Mouse (Mus musculus): ENCODE data around the gene Grin3a. TPM values are rescaled to one million over a fixed set of nuclear protein-coding genes. Genes with fewer than 3 reads are reported as not detected.

The Grin3a gene
- 7.5 and 7.7 TPM in 2 replicates for polyA plus RNA-seq (2015; fragmentation: Nextera tagmentation; extraction: Ambion mirVana)

- ATAC-seq (replicated peaks), result peak; percentile 98
- H3K9me3 ChIP-seq, result no peaks in the 10 kb centered on the region
- WGBS, result under 1% methylated on average over 25 of the region's 25 CpGs
- H3K4me3 ChIP-seq, result peak within 1 kb of the TSS; percentile 73
- peaks cover 19% of the 10 kb centered on the region for H3K4me1 ChIP-seq
- 0 out of 2 replicates have a peak within 1 kb of the TSS, but pooled peaks have one; percentile 15 for H3K27ac ChIP-seq (replicated peaks)
- H3K36me3 ChIP-seq, result no peaks in the 10 kb centered on the region
- H3K9ac ChIP-seq (replicated peaks), result peak within 1 kb of the TSS; percentile 66
- H3K27me3 ChIP-seq, result peaks cover 19% of the 10 kb centered on the region; the same call in 1 of the 2 replicates
- H3K4me2 ChIP-seq (replicated peaks), result peak within 1 kb of the TSS; percentile 100
Measured at GRCm38 (mm10) chr4:49845612-49845985, at the start of gene Grin3a. Grin3a (minus strand) TSS chr4:49845744.

- ATAC-seq (replicated peaks), result 0 out of 2 replicates have a peak, but pooled peaks have one; percentile 23
- 0 out of 2 replicates have a peak, but pooled peaks cover 4% of the 10 kb centered on the region for H3K4me1 ChIP-seq
- H3K9me3 ChIP-seq, result no peaks in the 10 kb centered on the region
- H3K4me2 ChIP-seq (replicated peaks), result no peak overlapping the region
- 12% methylated on average over 4 of the region's 4 CpGs for WGBS
- no peaks in the 10 kb centered on the region for H3K27me3 ChIP-seq
- no peak overlapping the region for H3K27ac ChIP-seq (replicated peaks)
- H3K9ac ChIP-seq (replicated peaks), result no peak overlapping the region
- H3K4me3 ChIP-seq, result no peak overlapping the region
- H3K36me3 ChIP-seq, result no peaks in the 10 kb centered on the region
Measured at GRCm38 (mm10) chr4:49891835-49892301, 46.3 kb upstream of the Grin3a start.

- no peak for ATAC-seq (replicated peaks)
- Histone ChIP-seq H3K4me2 (replicated peaks) (no peak overlapping the region), H3K9ac (replicated peaks) (no peak overlapping the region), H3K9me3 (no peaks in the 10 kb centered on the region), H3K27ac (replicated peaks) (no peak overlapping the region), H3K4me3 (no peak overlapping the region), H3K27me3 (no peaks in the 10 kb centered on the region), H3K36me3 (no peaks in the 10 kb centered on the region), H3K4me1 (no peaks in the 10 kb centered on the region)
- 79% methylated on average over 3 of the region's 3 CpGs for WGBS
Measured at GRCm38 (mm10) chr4:49877084-49877483, 31.5 kb upstream of the Grin3a start.

- no peaks in the 10 kb centered on the region for H3K27me3 ChIP-seq
- H3K9me3 ChIP-seq, result no peaks in the 10 kb centered on the region
- H3K4me3 ChIP-seq, result no peak overlapping the region
- ATAC-seq (replicated peaks), result no peak
- 96% methylated on average over 2 of the region's 2 CpGs for WGBS
- H3K4me2 ChIP-seq (replicated peaks), result no peak overlapping the region
- H3K9ac ChIP-seq (replicated peaks), result no peak overlapping the region
- H3K27ac ChIP-seq (replicated peaks), result no peak overlapping the region
- no peaks in the 10 kb centered on the region for H3K4me1 ChIP-seq
- H3K36me3 ChIP-seq, result no peaks in the 10 kb centered on the region
Measured at GRCm38 (mm10) chr4:49860611-49861010, 15.1 kb upstream of the Grin3a start.

- WGBS, result under 1% methylated on average over 63 of the region's 63 CpGs
- Histone ChIP-seq H3K4me1 (peaks cover 19% of the 10 kb centered on the region), H3K4me2 (replicated peaks) (peak overlapping the region; percentile 100), H3K27me3 (peaks cover 19% of the 10 kb centered on the region; the same call in 1 of the 2 replicates), H3K27ac (replicated peaks) (0 out of 2 replicates have a peak overlapping the region, but pooled peaks have one; percentile 15), H3K36me3 (no peaks in the 10 kb centered on the region), H3K4me3 (peak overlapping the region; percentile 73), H3K9ac (replicated peaks) (peak overlapping the region; percentile 66), H3K9me3 (no peaks in the 10 kb centered on the region)
- peak; percentile 74 for ATAC-seq (replicated peaks)
Measured at GRCm38 (mm10) chr4:49844828-49845611, 524 bp downstream of the Grin3a start.

GRCm38 (mm10) chr4:49844274-49844827, 1.2 kb downstream of the Grin3a start:
- Histone ChIP-seq H3K4me1 (peaks cover 19% of the 10 kb centered on the region), H3K27me3 (peaks cover 19% of the 10 kb centered on the region; the same call in 1 of the 2 replicates), H3K27ac (replicated peaks) (no peak overlapping the region), H3K9ac (replicated peaks) (peak overlapping the region; percentile 66), H3K36me3 (no peaks in the 10 kb centered on the region), H3K4me2 (replicated peaks) (peak overlapping the region; percentile 100), H3K9me3 (no peaks in the 10 kb centered on the region), H3K4me3 (peak overlapping the region; percentile 73)
- ATAC-seq (replicated peaks), result peak; percentile 17
- 1% methylated on average over 33 of the region's 33 CpGs for WGBS

- Histone ChIP-seq H3K27me3 (peaks cover 19% of the 10 kb centered on the region; the same call in 1 of the 2 replicates), H3K4me3 (peak overlapping the region; percentile 73), H3K9me3 (no peaks in the 10 kb centered on the region), H3K4me1 (peaks cover 19% of the 10 kb centered on the region), H3K27ac (replicated peaks) (no peak overlapping the region), H3K36me3 (no peaks in the 10 kb centered on the region), H3K4me2 (replicated peaks) (peak overlapping the region; percentile 100), H3K9ac (replicated peaks) (no peak overlapping the region)
- no peak for ATAC-seq (replicated peaks)
- WGBS, result 12% methylated on average over 6 of the region's 6 CpGs
Measured at GRCm38 (mm10) chr4:49843787-49844186, 1.8 kb downstream of the Grin3a start.

GRCm38 (mm10) chr4:49832035-49832434, 13.5 kb downstream of the Grin3a start:
- Histone ChIP-seq H3K4me2 (replicated peaks) (no peak overlapping the region), H3K27ac (replicated peaks) (no peak overlapping the region), H3K9me3 (no peaks in the 10 kb centered on the region), H3K36me3 (no peaks in the 10 kb centered on the region), H3K4me3 (no peak overlapping the region), H3K4me1 (no peaks in the 10 kb centered on the region), H3K27me3 (no peaks in the 10 kb centered on the region), H3K9ac (replicated peaks) (no peak overlapping the region)
- ATAC-seq (replicated peaks), result no peak

- H3K4me2 ChIP-seq (replicated peaks), result no peak overlapping the region
- no peaks in the 10 kb centered on the region for H3K4me1 ChIP-seq
- no peak for ATAC-seq (replicated peaks)
- H3K9me3 ChIP-seq, result no peaks in the 10 kb centered on the region
- WGBS, result 79% methylated on average over 3 of the region's 3 CpGs
- H3K9ac ChIP-seq (replicated peaks), result no peak overlapping the region
- H3K36me3 ChIP-seq, result no peaks in the 10 kb centered on the region
- no peak overlapping the region for H3K4me3 ChIP-seq
- no peak overlapping the region for H3K27ac ChIP-seq (replicated peaks)
- no peaks in the 10 kb centered on the region for H3K27me3 ChIP-seq
Measured at GRCm38 (mm10) chr4:49813852-49814251, 31.7 kb downstream of the Grin3a start.

- no peak for ATAC-seq (replicated peaks)
- no peaks in the 10 kb centered on the region for H3K4me1 ChIP-seq
- no peaks in the 10 kb centered on the region for H3K36me3 ChIP-seq
- H3K9me3 ChIP-seq, result no peaks in the 10 kb centered on the region
- no peaks in the 10 kb centered on the region for H3K27me3 ChIP-seq
- no peak overlapping the region for H3K9ac ChIP-seq (replicated peaks)
- H3K4me3 ChIP-seq, result no peak overlapping the region
- no peak overlapping the region for H3K27ac ChIP-seq (replicated peaks)
- no peak overlapping the region for H3K4me2 ChIP-seq (replicated peaks)
Measured at GRCm38 (mm10) chr4:49806791-49807190, 38.8 kb downstream of the Grin3a start.

GRCm38 (mm10) chr4:49799338-49799737, 46.2 kb downstream of the Grin3a start:
- no peak for ATAC-seq (replicated peaks)
- 94% methylated on average over 2 of the region's 2 CpGs for WGBS
- no peak overlapping the region for H3K27ac ChIP-seq (replicated peaks)

GRCm38 (mm10) chr4:49788971-49789370, 56.6 kb downstream of the Grin3a start:
- Histone ChIP-seq H3K4me2 (replicated peaks) (no peak overlapping the region), H3K27me3 (no peaks in the 10 kb centered on the region), H3K4me3 (no peak overlapping the region), H3K9me3 (no peaks in the 10 kb centered on the region), H3K36me3 (no peaks in the 10 kb centered on the region), H3K4me1 (no peaks in the 10 kb centered on the region), H3K27ac (replicated peaks) (no peak overlapping the region), H3K9ac (replicated peaks) (no peak overlapping the region)
- no peak for ATAC-seq (replicated peaks)
- 82% methylated on average over 2 of the region's 2 CpGs for WGBS

More at GRCm38 (mm10) chr4:49799338-49799737, 46.2 kb downstream of the Grin3a start:
- no peak overlapping the region for H3K4me3 ChIP-seq
- no peak overlapping the region for H3K9ac ChIP-seq (replicated peaks)
- H3K9me3 ChIP-seq, result no peaks in the 10 kb centered on the region
- H3K4me2 ChIP-seq (replicated peaks), result no peak overlapping the region
- H3K27me3 ChIP-seq, result no peaks in the 10 kb centered on the region
- no peaks in the 10 kb centered on the region for H3K4me1 ChIP-seq
- no peaks in the 10 kb centered on the region for H3K36me3 ChIP-seq

All from forebrain, embryonic 15.5 days (tissue).